Comparison of ENCODE assay signal across 18 mouse cellular contexts in the genomic region with DNA sequence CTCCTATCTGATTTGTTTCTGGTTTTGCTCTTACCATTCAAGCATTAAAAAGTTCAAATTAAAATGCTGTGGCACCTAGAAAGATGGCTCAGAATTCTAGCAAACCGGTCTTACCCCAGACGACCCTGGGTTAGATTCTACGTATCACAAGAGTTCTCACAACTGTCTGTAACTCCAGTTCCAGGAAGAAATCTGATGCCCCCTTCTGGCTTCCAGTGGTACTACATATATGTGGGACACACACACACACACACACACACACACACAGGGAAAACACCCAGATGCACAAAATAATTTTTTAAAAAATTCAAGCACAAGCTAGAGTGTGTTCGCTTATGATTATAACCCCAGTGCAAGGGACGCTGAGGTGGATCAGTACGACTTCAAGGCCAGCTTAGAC. TPM values are rescaled to one million over a fixed set of nuclear protein-coding genes. Genes with fewer than 3 reads are reported as not detected.
"Had no signal": no experiment of that assay in that cellular context is flagged by ENCODE, and none has a peak within 500 bp of the region (broad histone marks: within the 10 kb centered on the region; RNA-seq: fewer than 3 reads in every experiment).

No protein-coding gene starts in this region.

- ATAC-seq: intestine, embryonic 16.5 days had no signal

- H3K9ac ChIP-seq: limb, embryonic 12.5 days; liver, embryonic 14.5 days; neural tube, embryonic 13.5 days had no signal

- H3K36me3 ChIP-seq: limb, embryonic 12.5 days; neural tube, embryonic 13.5 days had no signal

- H3K27ac ChIP-seq: limb, embryonic 12.5 days; liver, embryonic 14.5 days; neural tube, embryonic 13.5 days had no signal

- H3K4me1 ChIP-seq: neural tube, embryonic 13.5 days had no signal

- H3K4me2 ChIP-seq: limb, embryonic 12.5 days; neural tube, embryonic 13.5 days had no signal

- H3K4me3 ChIP-seq: limb, embryonic 12.5 days; neural tube, embryonic 13.5 days had no signal

- DNase-seq: kidney, adult 8-10 months; kidney, postnatal 36 days; liver; lung, adult 2 months; midbrain, embryonic 14.5 days; retina, postnatal 1 day; right cerebral cortex, postnatal 4 days; spleen, adult 18-20 months; thymus, adult 18-20 months; thymus, postnatal 14 days had no signal

- H3K27me3 ChIP-seq: limb, embryonic 12.5 days; neural tube, embryonic 13.5 days had no signal

- H3K9me3 ChIP-seq: limb, embryonic 12.5 days; neural tube, embryonic 13.5 days had no signal

RNA-seq across cellular contexts. Expression of a gene that starts 53.2 kb away (rescaled TPM):
- total RNA-seq: megakaryocyte progenitor cell, adult 5-6 weeks; monocyte, adult 5-6 weeks had no signal

RNA-seq across cellular contexts. Expression of a gene that starts 59.2 kb away (rescaled TPM):
- total RNA-seq: megakaryocyte progenitor cell, adult 5-6 weeks had no signal
- polyA plus RNA-seq: intestine, embryonic 16.5 days; kidney, embryonic 16.5 days; limb, embryonic 12.5 days; liver, embryonic 14.5 days; lung, adult 2 months; neural tube, embryonic 13.5 days; stomach, embryonic 14.5 days had no signal
